Mouse (Mus musculus) layer of hippocampus, postnatal 10 days (tissue): ENCODE measurements at regions not wholly inside any gene's neighbourhood (a gene's known extent, or its start where the extent isn't known, plus 50 kb on each side); places are given as distances from the start of the nearest gene placed in this dataset.

ENCODE experiments used
- DNase-seq, 2 experiments: peaks; one replicate each; pipeline ENCODE4 v3.0.0; 2021; ENCODE audit warnings: low spot score in 2 of 2

DNA sequence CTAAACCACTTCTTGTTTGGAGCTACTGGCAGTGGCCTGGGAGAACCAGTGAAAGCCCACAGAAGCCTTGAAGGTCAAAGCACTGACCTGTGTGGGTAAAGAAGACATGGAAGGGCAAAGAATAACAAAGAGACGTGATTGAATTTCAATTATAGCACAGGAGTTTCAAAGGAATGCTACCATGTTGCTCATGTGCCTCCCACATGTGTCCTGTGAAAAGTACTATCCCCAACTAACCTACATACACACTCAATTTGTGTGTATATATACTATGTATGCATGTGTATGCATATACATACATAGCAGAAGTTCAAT is 110.0 kb downstream of the Ccdc71l start:
- DNase-seq: no peak

DNA sequence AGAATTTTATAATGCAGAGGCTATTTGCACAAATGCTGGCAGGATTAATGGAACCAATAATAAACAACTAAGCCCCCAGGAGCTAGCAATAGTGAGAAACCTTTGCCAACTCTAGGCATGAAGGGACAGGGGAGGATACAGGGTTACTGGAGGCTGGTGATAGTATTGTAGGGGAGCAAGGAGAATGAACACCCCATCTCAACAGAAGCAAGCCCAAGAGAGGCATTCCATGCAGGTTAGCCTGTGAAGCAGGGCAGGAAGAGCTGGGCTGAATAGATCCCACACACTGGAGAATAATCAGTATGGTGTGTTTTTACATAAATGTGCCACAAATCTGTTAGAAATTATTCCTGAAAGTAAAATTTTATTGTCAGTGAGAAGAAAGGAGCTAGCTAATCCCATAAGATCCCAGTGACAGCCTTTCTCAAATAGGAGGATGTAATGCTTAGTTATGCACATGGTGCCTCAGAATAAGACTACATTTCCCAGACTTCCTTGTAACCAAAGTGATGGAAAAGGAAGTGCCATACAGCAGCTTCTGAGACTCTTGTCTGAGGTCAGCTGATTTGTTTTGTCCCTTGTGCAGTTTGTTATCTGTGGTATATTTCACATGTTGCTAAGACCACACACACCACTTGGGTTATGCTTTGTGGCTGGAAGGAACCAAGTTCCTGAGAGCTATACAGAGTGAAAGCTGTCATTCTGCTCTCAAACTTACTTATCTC is 111.1 kb downstream of the Ccdc71l start:
- no peak for DNase-seq

DNA sequence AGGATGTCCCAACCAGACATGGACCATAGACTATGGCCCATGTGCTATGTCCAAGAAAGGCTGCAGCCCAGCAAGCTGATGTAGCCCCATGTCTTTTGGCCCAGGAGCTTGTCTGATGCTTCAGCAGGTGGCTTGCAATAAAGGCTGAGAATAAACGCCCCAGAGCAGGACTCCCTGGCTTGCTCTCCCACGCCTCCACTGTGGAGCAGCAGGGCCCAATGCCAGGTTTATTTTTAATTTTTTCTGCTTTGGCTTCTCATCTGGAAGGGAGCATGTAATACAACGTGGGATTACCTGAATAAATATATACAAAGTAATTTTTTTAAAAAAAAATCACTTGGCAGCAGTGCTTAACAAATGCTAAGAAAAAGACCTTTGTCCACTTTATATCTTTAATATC is 125.7 kb downstream of the Ccdc71l start:
- no peak for DNase-seq

DNA sequence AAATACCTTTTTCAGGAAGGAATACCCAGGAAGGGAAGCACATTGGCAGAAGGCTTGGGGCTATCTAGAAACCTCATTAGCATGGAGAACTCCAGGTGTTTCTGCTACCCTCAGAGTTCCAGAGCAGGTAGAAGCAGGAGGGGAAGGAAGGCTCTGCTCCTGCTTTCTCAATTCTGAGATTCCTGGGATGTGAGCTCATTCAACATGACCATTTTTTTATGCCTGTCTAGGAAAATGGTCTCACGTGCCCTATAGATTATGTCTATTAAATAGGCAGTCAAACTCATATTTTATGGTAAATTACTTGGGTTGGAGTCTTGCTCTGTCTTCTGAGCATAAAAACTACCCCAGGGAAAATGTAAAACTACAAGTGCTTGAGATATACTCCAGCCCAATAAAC is 130.2 kb downstream of the Ccdc71l start:
- no peak for DNase-seq

DNA sequence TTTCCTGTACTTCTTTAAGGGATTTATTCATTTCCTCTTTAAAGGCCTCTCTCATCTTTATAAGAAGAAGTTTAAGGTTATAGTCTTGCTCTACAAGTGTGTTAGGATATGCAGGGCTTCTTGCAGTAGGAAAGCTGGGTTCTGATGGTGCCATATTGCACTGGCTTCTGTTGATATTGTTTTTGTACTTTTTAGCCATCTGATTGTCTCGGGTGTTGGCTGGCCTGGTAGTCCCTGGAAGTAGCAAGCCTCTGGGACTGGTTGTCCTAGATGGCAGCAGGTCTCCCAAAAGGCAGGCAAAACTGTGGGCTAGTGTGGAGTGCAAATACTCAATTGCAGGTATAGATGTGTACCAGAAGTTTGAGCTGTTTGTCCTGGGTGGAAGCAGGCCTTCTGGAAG is 147.1 kb downstream of the Ccdc71l start:
- no peak for DNase-seq

DNA sequence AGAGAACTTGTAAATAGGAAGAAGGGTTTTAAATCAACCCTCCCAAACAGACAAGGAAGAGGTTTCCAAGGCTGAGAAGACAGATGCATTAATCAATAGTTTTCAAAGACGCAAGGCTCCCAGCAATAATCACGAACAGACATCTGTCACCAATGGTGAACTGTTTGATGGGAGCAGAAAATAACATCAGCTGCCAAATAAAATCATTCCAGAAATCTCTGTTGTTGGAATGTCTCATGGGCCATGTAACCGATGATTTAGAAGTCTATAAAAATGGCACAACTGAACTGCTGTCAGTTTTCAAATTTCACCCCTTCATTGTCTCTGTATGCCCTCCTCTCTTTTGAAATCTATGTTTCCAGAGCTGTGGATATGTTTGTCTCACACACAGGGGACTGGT is 152.7 kb downstream of the Ccdc71l start:
- DNase-seq: no peak

DNA sequence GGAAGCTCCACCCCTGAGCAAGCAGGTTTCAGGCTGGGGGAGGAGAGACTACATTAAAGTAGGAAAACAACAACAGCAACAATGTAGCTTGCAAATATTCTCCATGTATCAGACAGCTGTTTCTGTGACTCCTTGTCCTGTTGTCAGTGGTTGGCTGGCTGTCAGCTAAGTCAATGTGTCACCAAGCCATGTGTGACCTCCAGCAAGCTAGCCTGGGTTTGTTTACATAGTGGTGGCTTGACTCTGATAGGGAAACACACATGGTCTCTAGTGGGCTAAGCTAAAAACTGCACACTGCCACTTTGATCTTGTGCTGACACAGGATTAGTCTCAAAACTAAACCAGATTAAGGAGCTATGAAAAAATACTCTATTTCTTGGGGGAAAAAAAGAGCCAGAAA is 155.1 kb downstream of the Ccdc71l start:
- no peak for DNase-seq

DNA sequence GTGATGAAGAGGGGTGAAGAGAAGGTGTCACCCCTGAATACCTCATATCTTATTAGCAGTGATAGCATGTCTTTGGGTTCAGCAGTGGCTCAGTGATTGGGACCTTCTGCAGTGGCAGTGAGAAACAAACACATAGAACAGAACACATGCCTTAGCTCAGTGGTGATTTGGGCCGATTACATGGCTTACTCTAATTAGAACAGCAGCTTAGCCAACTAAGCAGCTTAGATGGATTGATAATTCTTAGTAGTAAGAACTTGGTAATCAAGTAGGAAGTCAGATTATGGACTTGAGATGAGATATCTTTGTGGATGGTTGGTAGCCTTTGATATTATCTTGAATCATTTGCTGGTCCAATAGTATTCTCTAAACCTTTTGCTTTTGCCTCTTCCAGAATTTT is 167.0 kb downstream of the Ccdc71l start:
- no peak for DNase-seq

DNA sequence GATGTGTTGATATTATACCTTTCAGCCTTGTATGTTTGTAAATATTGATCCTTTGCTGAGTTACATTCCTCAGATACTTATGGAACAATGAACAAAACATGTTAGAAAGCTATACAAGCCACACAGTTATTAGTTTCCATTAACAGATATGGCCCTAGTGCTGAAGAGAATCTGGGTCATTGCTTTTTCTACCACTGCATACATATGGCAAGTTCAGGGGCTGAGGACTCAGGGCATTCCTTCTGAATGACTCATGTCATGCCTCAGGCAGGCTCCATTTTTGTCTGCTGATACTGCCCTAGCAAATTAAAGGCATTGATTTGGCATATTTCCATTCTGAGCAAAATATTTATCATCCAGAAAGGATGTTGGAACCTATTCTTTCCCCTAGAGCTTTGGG is 167.9 kb downstream of the Ccdc71l start:
- no peak for DNase-seq

DNA sequence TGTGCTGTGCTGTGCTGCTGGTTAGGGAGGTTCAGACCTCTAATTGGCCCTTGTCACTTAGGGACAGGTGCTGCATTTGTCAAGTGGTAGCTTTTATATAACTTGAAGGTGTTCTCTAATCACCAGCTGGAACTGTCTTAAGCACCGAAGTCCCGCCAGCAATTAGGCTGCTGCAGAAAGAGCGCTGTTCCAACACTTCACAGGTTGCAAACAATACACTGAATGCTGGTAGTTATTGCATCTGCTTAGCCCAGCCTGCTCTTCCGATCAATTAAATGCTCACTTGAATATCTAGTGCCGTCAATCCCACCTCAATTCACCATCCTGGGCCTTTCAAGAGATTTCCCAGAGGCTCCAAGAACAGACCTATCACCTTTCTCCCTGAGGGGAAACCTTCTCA is 175.3 kb downstream of the Ccdc71l start:
- DNase-seq: no peak

DNA sequence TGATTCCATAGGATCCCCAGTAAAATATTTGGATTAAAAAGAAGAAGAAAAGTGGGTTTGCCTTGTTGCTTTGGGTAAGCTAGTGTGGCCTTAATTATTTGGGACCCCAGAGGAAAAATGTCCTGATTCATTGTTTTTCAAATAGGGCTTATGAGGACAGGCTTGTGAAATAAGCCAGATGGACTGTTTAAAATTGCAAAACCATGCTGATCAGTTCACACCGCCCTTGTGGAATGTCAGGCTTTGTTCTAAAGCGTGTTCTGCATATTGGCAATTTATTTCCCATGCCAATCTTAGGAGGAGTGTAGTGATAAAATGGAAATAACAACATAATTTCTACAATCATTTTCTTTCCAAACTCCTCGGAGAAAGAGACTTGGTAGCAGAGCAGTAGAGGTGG is 189.3 kb downstream of the Ccdc71l start:
- no peak for DNase-seq

DNA sequence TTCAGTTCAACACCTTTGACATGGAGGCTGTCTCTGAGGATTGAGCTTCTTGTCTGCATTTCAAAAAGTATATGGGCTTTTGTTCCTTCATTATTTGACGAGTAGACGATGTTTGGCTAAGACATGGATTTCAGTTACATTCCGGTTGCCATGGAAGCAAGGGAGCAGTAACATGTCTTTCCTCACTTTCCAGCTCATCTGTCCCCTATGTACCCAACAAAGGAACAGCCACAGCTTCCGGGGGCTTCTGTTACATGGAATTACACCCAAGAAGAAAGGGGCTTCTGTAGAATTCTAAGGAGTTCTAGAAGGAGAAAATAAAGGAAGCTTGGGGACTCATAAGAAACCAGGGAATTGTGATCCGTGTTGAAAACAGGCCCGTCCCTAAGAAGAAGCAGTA is 202.8 kb downstream of the Ccdc71l start:
- DNase-seq: no peak

DNA sequence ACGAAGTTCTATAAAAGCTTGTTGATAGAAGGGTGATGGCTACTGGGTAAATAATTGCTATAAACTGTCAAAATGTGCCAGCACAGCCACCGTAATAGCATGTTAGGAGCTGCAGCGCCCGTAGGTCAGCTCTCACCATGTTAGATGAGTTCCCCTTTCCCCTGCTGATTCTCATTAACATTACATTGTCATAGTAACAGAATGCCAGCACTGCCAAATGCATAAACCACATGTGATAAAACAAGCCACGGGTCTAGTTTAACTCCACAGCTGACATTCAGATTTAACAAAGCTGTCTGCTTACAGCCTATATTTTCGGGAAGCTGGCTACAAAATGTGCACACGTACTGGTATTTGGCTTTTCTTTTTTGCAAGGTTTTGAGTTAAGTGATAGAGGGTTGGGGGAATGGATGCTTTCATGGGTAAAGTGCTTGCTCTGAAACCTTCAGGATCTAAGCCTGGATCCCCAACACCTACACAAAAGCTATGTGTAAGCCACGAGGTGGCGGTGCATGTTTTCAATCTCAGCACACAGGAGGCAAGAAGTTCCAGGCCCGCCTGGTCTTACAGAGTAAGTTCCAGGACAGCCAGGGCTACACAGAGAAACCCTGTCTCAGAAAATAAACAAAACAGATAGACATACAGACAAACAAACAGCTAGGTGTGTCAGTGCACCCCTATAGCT is 217.1 kb upstream of the Nampt start:
- peak; percentile 8 to 25 for DNase-seq

DNA sequence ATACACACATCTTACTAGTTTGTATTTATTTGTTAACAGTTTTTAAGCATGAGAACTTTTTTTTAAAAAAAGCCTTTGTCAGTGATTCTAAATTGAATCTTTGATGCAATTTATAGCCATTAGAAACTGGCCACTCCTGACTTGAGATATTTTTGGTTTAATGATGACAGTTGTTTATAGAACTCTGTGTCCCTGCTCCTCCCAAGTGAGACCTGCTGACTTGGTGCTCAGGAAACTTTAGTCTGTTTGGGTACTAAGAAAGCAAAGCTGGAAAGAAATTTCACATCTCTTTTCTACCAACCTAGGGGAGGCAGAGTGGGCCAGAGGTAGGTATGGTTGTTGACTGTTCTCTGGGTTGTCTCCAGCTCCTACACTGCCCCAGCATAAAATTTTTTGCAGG is 214.0 kb upstream of the Nampt start:
- DNase-seq: no peak

DNA sequence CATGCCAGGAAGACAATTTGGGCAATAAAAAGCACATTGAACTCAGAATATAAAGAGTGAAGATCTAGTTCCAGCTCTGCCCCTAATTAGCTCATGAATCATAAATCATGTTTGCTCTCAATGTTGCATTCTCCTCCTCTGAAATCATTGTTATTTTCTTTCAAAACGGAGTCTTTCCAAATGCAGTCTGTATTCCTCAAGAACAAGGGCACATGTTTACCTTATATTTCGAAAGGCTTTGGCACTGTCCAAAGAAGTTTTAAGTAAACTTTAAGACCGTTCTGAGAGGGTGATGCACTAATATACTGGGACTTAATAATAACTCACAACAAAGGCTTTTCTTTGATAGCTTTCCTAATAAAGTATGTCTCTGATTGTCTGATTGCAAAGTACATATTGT is 204.3 kb upstream of the Nampt start:
- no peak for DNase-seq

DNA sequence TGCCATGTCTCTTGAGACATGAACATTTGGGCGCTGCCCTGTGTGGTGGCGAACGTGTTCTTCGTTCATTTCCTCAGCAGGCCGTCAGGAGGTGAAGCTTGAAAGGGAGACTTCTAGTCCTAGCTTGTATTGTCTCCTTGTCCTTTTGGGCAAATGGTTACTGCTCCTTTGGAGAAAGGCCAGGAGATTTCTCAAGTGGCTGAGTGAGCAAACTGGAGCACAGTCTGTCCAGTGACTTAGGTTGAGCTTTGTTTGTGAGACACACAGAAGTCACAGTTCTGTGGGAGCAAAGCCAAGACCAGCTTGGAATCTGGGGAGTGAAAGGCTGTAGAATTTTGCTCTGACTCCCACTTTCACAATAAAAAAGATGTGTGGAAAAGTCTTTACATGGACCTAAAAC is 203.3 kb upstream of the Nampt start:
- DNase-seq: no peak

DNA sequence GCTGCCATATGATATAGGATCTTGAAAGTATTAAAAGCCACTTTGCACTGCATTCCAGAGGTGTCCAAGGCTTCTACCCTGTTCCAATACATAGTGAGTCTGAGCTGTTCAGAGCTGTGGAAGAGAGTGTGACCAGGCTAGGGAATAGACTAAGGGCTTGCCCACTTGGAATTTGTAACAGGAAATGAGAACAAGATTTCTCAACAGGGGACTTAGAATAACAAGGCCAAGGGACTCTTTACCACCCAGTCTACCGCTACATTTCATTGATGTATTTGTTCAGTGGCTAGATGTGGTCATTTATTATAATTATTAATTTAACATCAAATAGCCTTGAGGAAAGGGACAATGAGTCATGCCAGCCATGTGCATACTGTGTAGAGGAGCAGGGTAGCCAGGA is 202.3 kb upstream of the Nampt start:
- DNase-seq: no peak

DNA sequence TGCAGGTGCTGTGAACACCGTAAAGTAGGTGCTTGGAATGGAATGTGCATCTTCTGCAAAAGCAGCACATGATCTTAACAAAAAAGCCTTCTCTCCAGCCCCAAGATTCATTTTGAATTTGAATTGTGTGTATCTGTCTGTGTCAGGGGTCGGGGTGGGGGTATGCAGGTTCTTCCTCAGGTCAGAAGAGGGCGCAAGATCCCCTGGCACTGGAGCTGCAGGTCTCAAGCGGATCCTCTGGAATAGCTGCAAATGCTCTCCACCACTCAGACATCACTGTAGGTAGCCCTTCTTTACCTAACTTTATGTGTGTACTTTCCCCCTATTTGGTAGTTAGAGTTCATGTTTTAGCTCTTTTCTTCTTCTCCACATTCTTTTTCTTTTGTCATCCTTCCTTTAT is 199.5 kb upstream of the Nampt start:
- no peak for DNase-seq

DNA sequence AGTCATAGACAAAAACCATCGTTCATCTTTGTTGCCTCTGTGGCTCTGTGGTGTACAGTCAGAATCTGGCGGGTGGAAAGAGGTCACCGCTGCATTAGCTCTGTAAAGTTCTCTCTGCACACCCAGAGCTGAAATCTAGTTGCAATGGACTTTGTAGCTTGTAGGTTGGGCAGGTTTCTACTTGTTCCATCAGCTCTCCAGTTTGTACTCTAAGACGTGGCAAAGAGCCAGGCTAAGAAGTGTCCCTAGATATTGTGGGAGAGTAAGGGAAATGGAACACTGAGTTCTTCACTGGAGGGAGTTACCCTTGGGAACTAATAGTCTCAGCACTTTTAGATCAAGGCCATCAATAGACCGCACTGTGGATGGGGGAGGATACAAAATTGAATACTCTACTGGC is 197.6 kb upstream of the Nampt start:
- DNase-seq: no peak

DNA sequence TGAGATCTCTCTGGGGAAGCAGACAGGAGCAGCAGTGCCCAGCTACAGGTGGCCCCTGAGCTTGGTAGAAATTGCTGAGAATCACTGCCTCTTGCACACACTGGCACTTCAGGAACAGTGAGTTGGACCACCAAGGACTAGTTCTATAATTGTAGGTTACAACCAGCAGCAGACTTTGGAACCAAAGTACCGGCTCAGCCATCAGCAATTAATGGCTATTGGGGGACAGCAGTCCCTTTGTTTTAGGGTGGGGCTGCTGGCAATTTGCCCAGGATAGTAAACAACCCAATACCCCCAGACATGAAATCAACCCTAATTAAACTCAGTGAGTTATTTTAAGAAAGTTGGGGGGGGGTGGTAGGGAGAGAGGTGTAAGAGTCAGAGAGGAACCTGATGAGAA is 190.8 kb upstream of the Nampt start:
- no peak for DNase-seq

DNA sequence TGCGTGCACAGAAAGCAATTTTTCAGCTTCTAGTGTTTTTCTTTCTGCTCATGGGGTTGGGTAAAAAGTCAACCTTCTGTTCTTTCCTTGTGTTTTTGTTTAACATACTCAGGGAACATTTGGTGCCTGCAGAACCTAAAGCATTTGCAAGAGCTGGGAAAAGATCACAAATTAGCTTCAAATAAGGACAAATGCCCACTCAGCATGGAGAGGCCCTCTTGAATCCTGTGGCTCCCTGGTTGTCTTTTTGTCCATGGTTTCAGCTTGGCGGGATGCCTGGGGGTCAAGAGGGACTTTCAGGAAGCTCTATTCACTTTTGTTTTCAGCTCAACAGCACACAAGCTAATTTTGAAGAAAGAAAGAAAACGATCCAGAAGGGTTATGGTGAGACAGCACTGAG is 186.4 kb upstream of the Nampt start:
- DNase-seq: peak; percentile 22 to 39

DNA sequence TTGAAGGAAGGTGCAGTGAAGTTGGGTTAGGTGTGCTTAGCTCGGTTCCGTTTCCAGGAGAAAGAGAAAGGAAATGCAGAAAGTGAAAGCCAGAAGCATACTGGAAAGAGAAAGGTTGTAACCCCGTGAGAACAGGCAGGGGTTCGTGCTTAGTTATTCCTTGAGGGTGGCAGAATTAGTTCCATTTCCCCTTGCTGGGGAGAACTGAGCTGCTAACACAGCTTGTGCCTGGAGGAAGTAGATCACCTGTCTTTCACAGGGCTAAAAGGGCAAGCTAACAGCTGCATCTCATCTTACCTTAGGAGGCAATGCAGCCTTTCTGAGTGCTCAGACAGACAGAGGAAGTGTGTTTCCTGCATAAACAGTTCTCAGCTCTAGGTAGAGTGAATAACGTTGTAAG is 184.3 kb upstream of the Nampt start:
- no peak for DNase-seq

DNA sequence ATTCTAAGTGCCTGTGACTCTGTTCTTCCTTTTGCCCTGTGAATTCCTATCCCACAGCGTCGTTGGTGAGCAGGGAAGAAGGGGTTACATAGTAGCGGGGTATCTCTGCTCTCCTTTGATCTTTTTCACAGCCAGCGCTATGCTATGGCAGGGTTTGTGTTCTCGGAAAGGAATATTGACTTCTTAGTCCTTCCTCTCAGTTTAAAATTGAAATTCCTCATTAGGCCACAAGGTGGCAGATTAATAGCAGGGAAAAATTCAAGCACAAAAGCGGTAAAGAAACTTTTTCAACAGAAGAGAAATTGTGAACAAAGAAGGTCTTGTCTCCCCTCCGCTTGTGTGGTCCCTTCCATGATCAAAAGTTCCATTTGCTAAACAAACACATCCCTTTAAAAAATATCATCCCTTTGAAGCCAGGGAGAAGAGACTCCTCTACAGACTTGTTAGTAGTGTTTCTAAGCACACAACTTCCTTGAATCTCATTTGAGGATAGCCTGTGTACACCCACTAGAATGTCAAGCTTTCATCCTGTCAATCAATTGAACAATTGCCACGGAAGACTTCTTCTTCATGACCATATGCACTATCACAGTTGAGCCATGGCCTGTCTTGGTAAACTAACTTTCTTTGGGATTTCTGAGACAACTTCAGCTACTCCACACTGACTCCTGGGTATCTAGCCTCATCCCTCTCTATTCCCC is 181.8 kb upstream of the Nampt start:
- DNase-seq: no peak
